Mouse (Mus musculus): ENCODE measurements at regions not wholly inside any gene's neighbourhood (a gene's known extent, or its start where the extent isn't known, plus 50 kb on each side); places are given as distances from the start of the nearest gene placed in this dataset.

DNA sequence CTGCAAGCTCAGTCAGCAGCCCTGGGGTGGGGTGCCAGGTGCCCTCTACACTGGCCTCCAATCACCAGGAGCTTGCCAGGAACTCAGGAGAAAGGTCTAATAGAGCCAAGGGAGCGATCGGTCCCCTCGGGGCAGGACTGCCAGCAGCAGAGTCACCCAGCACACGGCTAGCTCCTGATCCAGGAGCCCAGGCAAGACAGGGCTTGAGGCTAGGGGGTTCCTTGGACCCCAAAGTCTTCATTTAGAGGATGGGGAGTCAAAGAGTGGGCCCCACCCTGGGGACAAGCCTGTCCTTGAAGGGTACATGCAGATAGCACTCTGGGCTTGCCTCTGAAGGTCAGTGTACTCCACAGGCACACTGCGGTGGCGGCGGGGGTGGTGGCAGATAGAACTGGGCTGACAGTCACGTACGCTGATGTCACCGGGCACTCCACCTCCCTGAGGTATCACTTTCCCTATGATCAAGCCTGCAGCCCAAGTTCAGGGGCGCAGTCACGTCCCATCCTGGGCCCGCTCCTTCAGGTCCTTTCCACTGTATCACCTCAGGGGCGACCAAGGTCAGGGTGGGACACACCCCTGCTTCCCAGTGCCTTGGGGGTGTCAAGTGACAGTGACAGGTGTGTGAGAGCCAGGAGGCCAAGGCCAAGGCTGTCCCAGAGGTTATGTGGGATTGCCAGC, 114.2 kb upstream of the 1600014C23Rik start:
- TF ChIP-seq CTCF (conservative IDR thresholded peaks at IDR 0.05; ENCODE audit: low read length) (no peak), NANOG (IDR thresholded peaks at IDR 0.05; ENCODE audit: borderline replicate concordance, low read length) (no peak)
